Mouse (Mus musculus) myocyte (in vitro differentiated cells): ENCODE measurements around the gene Pde4a. TPM values are rescaled to one million over a fixed set of nuclear protein-coding genes. Genes with fewer than 3 reads are reported as not detected.

Experiments used
- H3K27me3 ChIP-seq: one replicate; pipeline ENCODE4 v1.6.1; 2011; ENCODE audit not compliant: control insufficient read depth, insufficient read depth, insufficient read length
- H3K36me3 ChIP-seq: one replicate; pipeline ENCODE4 v1.6.1; 2011; ENCODE audit not compliant: control insufficient read depth, insufficient read depth
- H3K4me2 ChIP-seq: one replicate; pipeline ENCODE4 v1.6.1; 2011; ENCODE audit warnings: low read depth, control low read depth
- H3K4me3 ChIP-seq: one replicate; pipeline ENCODE4 v1.5.1; 2011; ENCODE audit warnings: mild to moderate bottlenecking, control low read depth, moderate library complexity
- H3K79me2 ChIP-seq: one replicate; pipeline ENCODE4 v1.6.1; 2011; ENCODE audit not compliant: control insufficient read depth, insufficient read depth
- H3ac ChIP-seq: one replicate; pipeline ENCODE4 v1.6.1; 2011; ENCODE audit not compliant: control insufficient read depth, insufficient read length
- CEBPB ChIP-seq: IDR thresholded peaks from 2 replicates; pipeline ENCODE4 v1.6.1; 2011; ENCODE audit warnings: mild to moderate bottlenecking, moderate library complexity; ENCODE audit not compliant: poor library complexity, insufficient read depth, severe bottlenecking
- E2F4 ChIP-seq: IDR thresholded peaks from one replicate; pipeline ENCODE4 v1.6.1; 2011; ENCODE audit warnings: mild to moderate bottlenecking, control low read depth, moderate library complexity; ENCODE audit not compliant: insufficient read depth
- MAX ChIP-seq: IDR thresholded peaks from one replicate; pipeline ENCODE4 v1.6.1; 2011; ENCODE audit warnings: low read depth, mild to moderate bottlenecking, control low read depth
- MYOD1 ChIP-seq, 3 experiments: IDR thresholded peaks; one replicate each; pipeline ENCODE4 v1.6.1; 2011; ENCODE audit warnings: control low read depth in 2 of 3, low read depth in 2 of 3, mild to moderate bottlenecking in 2 of 3, moderate library complexity in 1 of 3; ENCODE audit not compliant: insufficient read length in 2 of 3, control insufficient read depth in 1 of 3
- MYOG ChIP-seq, 3 experiments: IDR thresholded peaks; one replicate each; pipeline ENCODE4 v1.6.1; 2011; ENCODE audit warnings: control low read depth in 2 of 3, low read depth in 2 of 3, mild to moderate bottlenecking in 2 of 3; ENCODE audit not compliant: insufficient read length in 2 of 3, control insufficient read depth in 1 of 3, insufficient read depth in 1 of 3
- POLR2A ChIP-seq: IDR thresholded peaks from one replicate; pipeline ENCODE4 v1.6.1; 2011; ENCODE audit warnings: low read depth, mild to moderate bottlenecking, control low read depth, moderate library complexity; ENCODE audit not compliant: insufficient read length
- POLR2AphosphoS2 ChIP-seq: IDR thresholded peaks from one replicate; pipeline ENCODE4 v1.6.1; 2011; ENCODE audit warnings: low read depth, control low read depth; ENCODE audit not compliant: insufficient read length
- REST ChIP-seq: IDR thresholded peaks from one replicate; pipeline ENCODE4 v1.6.1; 2011; ENCODE audit warnings: mild to moderate bottlenecking, control low read depth, moderate library complexity; ENCODE audit not compliant: insufficient read depth, insufficient read length
- SRF ChIP-seq: IDR thresholded peaks from one replicate; pipeline ENCODE4 v1.6.1; 2011; ENCODE audit warnings: low read depth; ENCODE audit not compliant: control insufficient read depth, insufficient read length
- TCF12 ChIP-seq: IDR thresholded peaks from one replicate; pipeline ENCODE4 v1.6.1; 2011; ENCODE audit warnings: mild to moderate bottlenecking, control low read depth; ENCODE audit not compliant: poor library complexity, insufficient read depth, severe bottlenecking
- TCF3 ChIP-seq: IDR thresholded peaks from one replicate; pipeline ENCODE4 v1.6.1; 2011; ENCODE audit warnings: low read depth, control low read depth; ENCODE audit not compliant: insufficient read length
- USF1 ChIP-seq: IDR thresholded peaks from one replicate; pipeline ENCODE4 v1.6.1; 2011; ENCODE audit warnings: low read depth, mild to moderate bottlenecking, control low read depth, moderate library complexity
- polyA plus RNA-seq: library from polyadenylated mRNA; unstranded; fragments of >200 nt; fragmentation: generic; extraction: Trizol; gene quantifications from one replicate; pipeline ENCODE4 v1.2.1, GENCODE M21; 2012; ENCODE audit warnings: missing spikeins

Pde4a gene
- polyA plus RNA-seq, 1 experiment, result 3.6 TPM

- Histone ChIP-seq H3K27me3 (no peaks in the 10 kb centered on the region), H3K4me3 (peak overlapping the region; percentile 18), H3K36me3 (no peaks in the 10 kb centered on the region), H3ac (no peak overlapping the region), H3K79me2 (no peaks in the 10 kb centered on the region), H3K4me2 (peak overlapping the region; percentile 86)
- TF ChIP-seq SRF, result no peak
- no peak for TF ChIP-seq MYOG (IDR thresholded peaks at IDR 0.05; ENCODE audit: control insufficient read depth in 1 of 3, insufficient read depth in 1 of 3, insufficient read length in 2 of 3, low read depth in 2 of 3)
- TF ChIP-seq TCF12, result no peak
- no peak for TF ChIP-seq TCF3
- no peak for TF ChIP-seq POLR2AphosphoS2
- TF ChIP-seq MYOD1 (IDR thresholded peaks at IDR 0.05; ENCODE audit: control insufficient read depth in 1 of 3, insufficient read length in 2 of 3, low read depth in 2 of 3), result no peak
- TF ChIP-seq POLR2A, result no peak
- TF ChIP-seq E2F4, result no peak
- TF ChIP-seq CEBPB, result no peak
- no peak for TF ChIP-seq REST
Observed at GRCm38 (mm10) chr9:21225415-21225758, 59.9 kb downstream of the Pde4a start.

GRCm38 (mm10) chr9:21227342-21227741 lies 61.8 kb downstream of the Pde4a start:
- H3K79me2 ChIP-seq, result no peaks in the 10 kb centered on the region
- H3K4me3 ChIP-seq, result no peak overlapping the region
- no peak overlapping the region for H3ac ChIP-seq
- TF ChIP-seq POLR2AphosphoS2, result no peak
- no peak for TF ChIP-seq POLR2A
- no peak for TF ChIP-seq MAX
- TF ChIP-seq TCF12, result no peak
- TF ChIP-seq USF1, result no peak
- TF ChIP-seq E2F4, result no peak
- TF ChIP-seq SRF, result no peak
- TF ChIP-seq TCF3, result no peak
- TF ChIP-seq CEBPB, result no peak
- no peak for TF ChIP-seq MYOD1 (IDR thresholded peaks at IDR 0.05; ENCODE audit: control insufficient read depth in 1 of 3, insufficient read length in 2 of 3, low read depth in 2 of 3)
- no peak for TF ChIP-seq REST
- TF ChIP-seq MYOG (IDR thresholded peaks at IDR 0.05; ENCODE audit: control insufficient read depth in 1 of 3, insufficient read depth in 1 of 3, insufficient read length in 2 of 3, low read depth in 2 of 3), result no peak
- no peaks in the 10 kb centered on the region for H3K36me3 ChIP-seq
- no peak overlapping the region for H3K4me2 ChIP-seq
- no peaks in the 10 kb centered on the region for H3K27me3 ChIP-seq

- TF ChIP-seq MYOG (IDR thresholded peaks at IDR 0.05; ENCODE audit: control insufficient read depth in 1 of 3, insufficient read depth in 1 of 3, insufficient read length in 2 of 3, low read depth in 2 of 3), result no peak
- peak; percentile 39 for TF ChIP-seq POLR2AphosphoS2
- Histone ChIP-seq H3K27me3 (no peaks in the 10 kb centered on the region), H3K36me3 (no peaks in the 10 kb centered on the region), H3K4me2 (no peak overlapping the region), H3K4me3 (no peak overlapping the region), H3ac (no peak overlapping the region), H3K79me2 (peaks cover 9% of the 10 kb centered on the region)
Observed at GRCm38 (mm10) chr9:21231551-21231950, 66.0 kb downstream of the Pde4a start.

- H3K27me3 ChIP-seq, result no peaks in the 10 kb centered on the region
- H3ac ChIP-seq, result no peak overlapping the region
- TF ChIP-seq MYOD1 (IDR thresholded peaks at IDR 0.05; ENCODE audit: control insufficient read depth in 1 of 3, insufficient read length in 2 of 3, low read depth in 2 of 3) (no peak), TCF3 (no peak), CEBPB (no peak), E2F4 (no peak), SRF (no peak), POLR2A (no peak), POLR2AphosphoS2 (no peak), TCF12 (no peak), MYOG (IDR thresholded peaks at IDR 0.05; ENCODE audit: control insufficient read depth in 1 of 3, insufficient read depth in 1 of 3, insufficient read length in 2 of 3, low read depth in 2 of 3) (no peak)
- H3K4me2 ChIP-seq, result no peak overlapping the region
- H3K36me3 ChIP-seq, result no peaks in the 10 kb centered on the region
- H3K79me2 ChIP-seq, result peaks cover 19% of the 10 kb centered on the region
- no peak overlapping the region for H3K4me3 ChIP-seq
Observed at GRCm38 (mm10) chr9:21232867-21233266, 67.4 kb downstream of the Pde4a start.

GRCm38 (mm10) chr9:21233366-21233765 lies 67.9 kb downstream of the Pde4a start:
- no peak for TF ChIP-seq REST
- no peak for TF ChIP-seq MYOG (IDR thresholded peaks at IDR 0.05; ENCODE audit: control insufficient read depth in 1 of 3, insufficient read depth in 1 of 3, insufficient read length in 2 of 3, low read depth in 2 of 3)
- no peak for TF ChIP-seq MAX
- TF ChIP-seq TCF3, result no peak
- TF ChIP-seq USF1, result no peak
- no peak for TF ChIP-seq SRF
- no peak for TF ChIP-seq POLR2A
- no peak for TF ChIP-seq POLR2AphosphoS2
- no peak for TF ChIP-seq MYOD1 (IDR thresholded peaks at IDR 0.05; ENCODE audit: control insufficient read depth in 1 of 3, insufficient read length in 2 of 3, low read depth in 2 of 3)
- no peak for TF ChIP-seq CEBPB
- TF ChIP-seq E2F4, result no peak
- TF ChIP-seq TCF12, result no peak
- peaks cover 23% of the 10 kb centered on the region for H3K79me2 ChIP-seq
- H3K4me3 ChIP-seq, result no peak overlapping the region
- no peak overlapping the region for H3K4me2 ChIP-seq
- no peaks in the 10 kb centered on the region for H3K36me3 ChIP-seq
- H3ac ChIP-seq, result no peak overlapping the region
- H3K27me3 ChIP-seq, result no peaks in the 10 kb centered on the region
